Mouse (Mus musculus) lung, postnatal 0 days (tissue): ENCODE measurements around the gene Acsf2.

ENCODE experiments used
- CTCF ChIP-seq: IDR thresholded peaks from 2 replicates; pipeline ENCODE4 v1.5.1; 2016; ENCODE audit warnings: antibody characterized with exemption, mild to moderate bottlenecking
- EP300 ChIP-seq: IDR thresholded peaks from 2 replicates; pipeline ENCODE4 v1.6.1; 2016; ENCODE audit warnings: antibody characterized with exemption, mild to moderate bottlenecking, control low read depth

DNA sequence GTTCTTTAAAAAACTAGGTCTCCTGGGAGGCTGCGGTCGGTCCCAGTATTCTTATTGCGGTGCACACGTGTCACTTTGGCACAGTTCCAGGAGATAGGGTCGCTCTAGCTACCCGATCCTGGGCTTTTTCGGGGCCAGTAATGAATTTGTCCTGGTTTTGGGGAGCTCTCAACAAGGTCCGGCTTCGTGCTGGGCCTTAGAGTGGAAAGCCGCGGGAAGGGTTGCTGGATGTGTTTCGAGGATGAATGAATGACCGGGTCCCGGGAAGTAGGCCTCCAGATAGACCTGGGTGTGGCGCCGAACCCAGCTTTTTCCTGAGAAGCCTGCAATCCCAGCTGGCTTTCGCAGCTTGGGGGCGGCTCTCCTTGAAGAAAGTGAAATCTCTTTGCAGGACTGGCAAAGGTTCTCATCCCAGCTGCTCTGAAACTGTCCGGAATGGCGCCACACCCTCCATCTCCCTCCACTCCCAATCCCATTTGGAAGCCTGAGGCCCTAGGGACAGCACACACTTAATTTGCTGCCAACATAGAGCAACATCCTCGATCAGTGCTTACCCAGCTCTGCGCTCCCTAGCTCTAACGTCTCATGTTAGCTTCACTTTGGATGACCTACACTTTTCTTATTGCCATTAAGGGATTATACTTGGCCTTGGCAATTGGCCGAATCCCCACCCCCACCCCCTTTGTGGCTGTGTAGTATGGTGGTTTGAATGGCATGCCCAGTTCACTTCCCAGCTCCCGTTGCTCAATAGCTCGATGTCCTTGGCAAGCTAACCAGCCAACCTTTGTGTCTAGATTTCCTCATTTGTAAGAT, 28.7 kb upstream of the Acsf2 start:
- TF ChIP-seq CTCF (no peak), EP300 (no peak)
